Mouse (Mus musculus) neural tube, embryonic 14.5 days (tissue): ENCODE measurements around the gene Sult5a1. TPM values are rescaled to one million over a fixed set of nuclear protein-coding genes. Genes with fewer than 3 reads are reported as not detected.

Experiments used
- ATAC-seq: fragments of 200-750 bp; cut with Nextera tagmentation; 2 replicates; pipeline ENCODE4 v1.8.0; 2017; ENCODE audit warnings: low read depth, mild to moderate bottlenecking, moderate TSS enrichment, moderate library complexity
- H3K27ac ChIP-seq: fragments of 300-500 bp; sonication (generic); 2 replicates; pipeline ENCODE4 v1.5.1; 2014; ENCODE audit warnings: low read depth, mild to moderate bottlenecking, control low read depth, low read length, moderate library complexity, mixed read lengths
- H3K27me3 ChIP-seq: fragments of 300-500 bp; sonication (generic); 2 replicates; pipeline ENCODE4 v1.6.1; 2014; ENCODE audit warnings: low read length; ENCODE audit not compliant: control insufficient read depth, insufficient read depth
- H3K36me3 ChIP-seq: fragments of 300-500 bp; sonication (generic); 2 replicates; pipeline ENCODE4 v1.6.1; 2014; ENCODE audit warnings: low read length, mixed read lengths; ENCODE audit not compliant: control insufficient read depth, insufficient read depth
- H3K4me1 ChIP-seq: fragments of 300-500 bp; sonication (generic); 2 replicates; pipeline ENCODE4 v1.6.1; 2014; ENCODE audit warnings: low read length; ENCODE audit not compliant: control insufficient read depth, insufficient read depth
- H3K4me2 ChIP-seq: fragments of 300-500 bp; sonication (generic); 2 replicates; pipeline ENCODE4 v1.6.1; 2014; ENCODE audit warnings: mild to moderate bottlenecking, low read depth, low read length, control low read depth
- H3K4me3 ChIP-seq: fragments of 300-500 bp; sonication (generic); 2 replicates; pipeline ENCODE4 v1.5.1; 2014; ENCODE audit warnings: low read depth, low read length, control low read depth, mixed read lengths
- H3K9ac ChIP-seq: fragments of 300-500 bp; sonication (generic); replicated peaks from 2 replicates; pipeline ENCODE4 v1.6.1; 2014; ENCODE audit warnings: low read depth, mild to moderate bottlenecking, control low read depth, low read length, mixed read lengths
- H3K9me3 ChIP-seq: fragments of 300-500 bp; sonication (generic); 2 replicates; pipeline ENCODE4 v1.6.1; 2016; ENCODE audit warnings: low read length; ENCODE audit not compliant: control insufficient read depth
- WGBS: fragments of 180-500 bp; shearing (Covaris S2); extraction: QIAGEN DNeasy Blood & Tissue Kit; methylation state at CpG from one replicate; pipeline ENCODE4 v1.1.7; 2014; 5-methylcytosine and 5-hydroxymethylcytosine counted together
- polyA plus RNA-seq: library from polyadenylated mRNA; unstranded; fragments of >200 nt; fragmentation: Nextera tagmentation; extraction: Ambion mirVana; gene quantifications from 2 replicates; pipeline ENCODE4 v1.2.1, GENCODE M21; 2014

Gene Sult5a1
- polyA plus RNA-seq, 1 experiment from 2014 or later = 0.80 TPM

- H3K4me2 ChIP-seq = no peak overlapping the region
- H3K9ac ChIP-seq = no peak overlapping the region
Observed at GRCm38 (mm10) chr8:123188006-123188405, 29.9 kb upstream of the Sult5a1 start.

GRCm38 (mm10) chr8:123185566-123186409 lies 27.7 kb upstream of the Sult5a1 start, which contains the start of gene Dpep1:
Gene Dpep1, plus strand, starts transcription at chr8:123186242.
- no peak for ATAC-seq
- Histone ChIP-seq H3K4me1 (no peaks in the 10 kb centered on the region; the same call in 1 of the 2 replicates), H3K9me3 (no peaks in the 10 kb centered on the region), H3K4me2 (no peak within 1 kb of the TSS), H3K4me3 (no peak within 1 kb of the TSS), H3K36me3 (no peaks in the 10 kb centered on the region), H3K27me3 (no peaks in the 10 kb centered on the region), H3K27ac (no peak within 1 kb of the TSS), H3K9ac (no peak within 1 kb of the TSS)
- WGBS = 53% methylated on average over 19 of the region's 19 CpGs

More at GRCm38 (mm10) chr8:123188006-123188405, 29.9 kb upstream of the Sult5a1 start:
- no peaks in the 10 kb centered on the region for H3K27me3 ChIP-seq
- WGBS = 93% methylated on average over 2 of the region's 2 CpGs
- H3K4me3 ChIP-seq = no peak overlapping the region
- H3K9me3 ChIP-seq = no peaks in the 10 kb centered on the region
- H3K36me3 ChIP-seq = no peaks in the 10 kb centered on the region
- no peak for ATAC-seq
- H3K27ac ChIP-seq = no peak overlapping the region
- H3K4me1 ChIP-seq = no peaks in the 10 kb centered on the region; the same call in 1 of the 2 replicates

GRCm38 (mm10) chr8:123181391-123181790 lies 23.3 kb upstream of the Sult5a1 start:
- 83% methylated on average over 3 of the region's 3 CpGs for WGBS
- Histone ChIP-seq H3K9me3 (no peaks in the 10 kb centered on the region), H3K27me3 (no peaks in the 10 kb centered on the region)

GRCm38 (mm10) chr8:123156070-123156773 lies 1.9 kb downstream of the Sult5a1 start:
- WGBS = 85% methylated on average over 9 of the region's 9 CpGs
- H3K27ac ChIP-seq = no peak overlapping the region
- H3K9me3 ChIP-seq = no peaks in the 10 kb centered on the region
- no peak overlapping the region for H3K4me2 ChIP-seq
- H3K4me3 ChIP-seq = no peak overlapping the region
- H3K4me1 ChIP-seq = no peaks in the 10 kb centered on the region
- H3K9ac ChIP-seq = no peak overlapping the region
- H3K36me3 ChIP-seq = no peaks in the 10 kb centered on the region
- no peak for ATAC-seq
- H3K27me3 ChIP-seq = no peaks in the 10 kb centered on the region

More at GRCm38 (mm10) chr8:123181391-123181790, 23.3 kb upstream of the Sult5a1 start:
- Histone ChIP-seq H3K9ac (no peak overlapping the region), H3K4me1 (no peaks in the 10 kb centered on the region), H3K4me2 (no peak overlapping the region), H3K4me3 (no peak overlapping the region), H3K36me3 (no peaks in the 10 kb centered on the region), H3K27ac (no peak overlapping the region)
- no peak for ATAC-seq

GRCm38 (mm10) chr8:123155177-123155576 lies 2.9 kb downstream of the Sult5a1 start:
- no peak for ATAC-seq
- no peaks in the 10 kb centered on the region for H3K4me1 ChIP-seq
- 86% methylated on average over 5 of the region's 5 CpGs for WGBS
- no peaks in the 10 kb centered on the region for H3K36me3 ChIP-seq
- H3K27me3 ChIP-seq = no peaks in the 10 kb centered on the region
- H3K9me3 ChIP-seq = no peaks in the 10 kb centered on the region
- H3K4me2 ChIP-seq = no peak overlapping the region
- no peak overlapping the region for H3K27ac ChIP-seq
- no peak overlapping the region for H3K4me3 ChIP-seq
- no peak overlapping the region for H3K9ac ChIP-seq

GRCm38 (mm10) chr8:123150737-123151171 lies 7.4 kb downstream of the Sult5a1 start:
- no peak for ATAC-seq
- no peaks in the 10 kb centered on the region for H3K4me1 ChIP-seq

GRCm38 (mm10) chr8:123146390-123146789 lies 11.7 kb downstream of the Sult5a1 start:
- no peak overlapping the region for H3K4me3 ChIP-seq
- 80% methylated on average over 7 of the region's 7 CpGs for WGBS
- no peaks in the 10 kb centered on the region for H3K4me1 ChIP-seq
- no peaks in the 10 kb centered on the region for H3K27me3 ChIP-seq
- H3K4me2 ChIP-seq = no peak overlapping the region
- no peak overlapping the region for H3K9ac ChIP-seq
- H3K36me3 ChIP-seq = no peaks in the 10 kb centered on the region
- H3K27ac ChIP-seq = no peak overlapping the region
- H3K9me3 ChIP-seq = no peaks in the 10 kb centered on the region
- no peak for ATAC-seq

More at GRCm38 (mm10) chr8:123150737-123151171, 7.4 kb downstream of the Sult5a1 start:
- Histone ChIP-seq H3K4me2 (no peak overlapping the region), H3K9ac (no peak overlapping the region), H3K4me3 (no peak overlapping the region), H3K9me3 (no peaks in the 10 kb centered on the region), H3K36me3 (no peaks in the 10 kb centered on the region), H3K27ac (no peak overlapping the region), H3K27me3 (no peaks in the 10 kb centered on the region)
- 70% methylated on average over 9 of the region's 9 CpGs for WGBS

- H3K36me3 ChIP-seq = no peaks in the 10 kb centered on the region
- no peak overlapping the region for H3K27ac ChIP-seq
- no peak overlapping the region for H3K4me3 ChIP-seq
- H3K27me3 ChIP-seq = no peaks in the 10 kb centered on the region
- no peak for ATAC-seq
- 56% methylated on average over 6 of the region's 6 CpGs for WGBS
- H3K4me1 ChIP-seq = no peaks in the 10 kb centered on the region
- H3K9me3 ChIP-seq = no peaks in the 10 kb centered on the region
- no peak overlapping the region for H3K9ac ChIP-seq
- H3K4me2 ChIP-seq = no peak overlapping the region
Observed at GRCm38 (mm10) chr8:123145279-123145678, 12.8 kb downstream of the Sult5a1 start.
